Mouse (Mus musculus): ENCODE measurements around the gene Ddx39.

Gene Ddx39

DNA sequence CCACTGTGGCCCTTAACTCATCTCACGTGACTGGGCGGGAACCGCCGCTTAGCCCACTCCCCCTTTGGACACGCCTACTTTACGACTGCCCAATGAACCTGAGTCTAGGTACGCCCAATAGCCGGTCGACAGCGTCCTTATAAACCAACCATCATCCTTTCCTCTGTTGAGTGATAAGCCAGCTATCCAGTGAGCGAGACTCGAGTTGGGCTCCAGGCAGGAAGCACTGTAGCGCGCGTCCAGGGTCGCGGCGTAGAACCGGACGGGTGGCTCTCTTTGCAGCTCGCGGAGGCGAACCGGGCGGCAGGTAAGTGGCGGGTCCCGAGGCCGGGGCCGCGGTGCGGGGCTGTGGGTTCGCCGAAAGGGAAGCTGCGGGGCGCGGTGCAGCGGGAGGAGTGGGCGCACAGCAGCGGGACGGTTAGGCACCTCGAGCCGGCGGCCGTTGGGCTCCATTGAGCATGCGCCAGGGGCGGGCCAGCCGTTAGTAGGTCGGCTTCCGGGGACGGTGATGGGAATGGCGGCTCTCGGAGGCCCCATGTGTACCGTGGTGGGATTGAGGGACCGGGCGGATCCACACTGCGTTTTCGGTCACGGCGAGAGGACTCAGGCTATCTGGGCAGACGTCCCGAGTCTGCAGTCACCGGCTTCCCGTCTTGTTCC, at the start of gene Ddx39:
Ddx39 (plus strand) TSS at position 147 of the 660 bp plus-strand sequence.
- peak; percentile 99 for DNase-seq

DNA sequence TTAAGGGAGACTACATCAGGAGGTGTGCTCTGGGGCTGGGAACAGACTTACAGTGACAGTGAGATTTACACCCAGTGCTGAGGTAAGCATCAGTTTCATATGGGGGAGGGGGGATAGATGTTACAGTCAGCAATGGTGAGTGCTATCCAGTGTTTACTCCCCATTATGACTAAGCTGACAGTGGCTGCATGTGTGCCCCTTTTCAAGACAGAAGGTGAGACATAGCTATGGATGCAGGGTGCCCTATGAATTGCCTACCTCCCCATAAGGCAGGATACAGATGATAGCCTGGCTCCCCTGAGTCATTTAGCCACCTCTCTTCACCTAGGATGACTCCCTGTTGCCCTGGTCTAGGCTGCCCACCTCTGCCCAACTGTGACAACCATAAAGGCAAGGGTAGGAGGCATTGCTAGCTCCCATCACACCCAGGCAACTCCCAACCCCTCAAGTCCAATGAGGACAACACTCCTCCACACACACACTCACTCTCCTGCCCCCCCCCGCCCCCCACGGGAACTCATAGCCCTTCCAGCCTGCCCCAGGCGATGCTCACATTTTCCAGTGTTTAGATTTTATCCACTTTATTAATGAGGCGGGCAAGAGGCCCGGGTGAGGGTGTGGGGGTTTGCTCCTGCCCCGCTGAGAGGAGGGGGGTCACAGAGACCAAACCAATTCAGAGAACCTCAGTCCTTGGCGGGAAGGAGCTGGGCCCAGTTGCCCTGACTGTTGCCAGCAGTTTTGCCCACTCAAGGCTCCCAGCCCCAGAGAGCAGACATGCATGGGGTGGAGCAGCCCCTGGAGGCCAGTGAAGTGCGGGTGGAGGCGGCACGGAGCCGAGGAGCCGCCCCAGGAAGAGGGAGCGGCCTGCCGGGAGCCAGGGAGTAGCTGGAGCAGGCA, 48.8 kb upstream of the Ddx39 start, which contains the start of gene Ptger1:
Ptger1 (plus strand) TSS at position 710 of the 897 bp plus-strand sequence.
- DNase-seq: peak; percentile 72

DNA sequence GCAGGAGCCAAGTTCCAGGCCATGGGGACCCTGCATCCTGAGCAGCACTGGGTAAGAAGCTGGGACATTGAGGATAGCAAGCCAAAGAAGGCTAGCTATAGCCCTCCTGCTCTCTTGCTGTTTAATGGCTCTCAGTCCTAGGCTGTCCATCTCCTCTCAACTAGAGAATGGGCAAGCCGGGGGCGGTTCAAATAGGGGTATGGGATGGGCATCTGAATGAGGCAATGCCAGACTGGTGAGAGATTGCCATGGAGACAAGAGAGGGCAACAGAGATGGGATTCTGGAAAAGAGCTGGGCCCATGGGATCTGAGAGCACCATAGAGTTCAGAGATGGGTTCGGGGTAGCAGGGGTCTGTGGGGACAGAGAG, 48.1 kb upstream of the Ddx39 start:
- DNase-seq: no peak

DNA sequence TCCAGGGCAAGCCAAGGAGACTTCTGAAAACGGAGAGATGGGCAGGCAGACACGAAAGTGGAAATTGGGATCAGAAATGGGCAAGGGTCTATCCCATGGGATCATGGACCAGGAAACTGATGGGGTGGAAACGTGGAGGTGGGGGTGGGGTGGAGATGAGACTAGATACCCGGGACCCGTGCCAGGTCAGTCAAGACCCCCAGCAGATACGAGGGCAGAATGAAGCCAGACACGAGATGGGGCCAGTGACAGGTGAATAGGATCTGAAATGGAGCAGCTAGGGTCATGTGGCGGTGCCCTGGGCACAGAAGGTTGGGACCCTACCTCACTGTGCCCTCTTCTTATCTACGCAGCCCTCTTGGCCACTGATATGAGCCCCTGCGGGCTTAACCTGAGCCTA, 47.5 kb upstream of the Ddx39 start:
- no peak for DNase-seq

DNA sequence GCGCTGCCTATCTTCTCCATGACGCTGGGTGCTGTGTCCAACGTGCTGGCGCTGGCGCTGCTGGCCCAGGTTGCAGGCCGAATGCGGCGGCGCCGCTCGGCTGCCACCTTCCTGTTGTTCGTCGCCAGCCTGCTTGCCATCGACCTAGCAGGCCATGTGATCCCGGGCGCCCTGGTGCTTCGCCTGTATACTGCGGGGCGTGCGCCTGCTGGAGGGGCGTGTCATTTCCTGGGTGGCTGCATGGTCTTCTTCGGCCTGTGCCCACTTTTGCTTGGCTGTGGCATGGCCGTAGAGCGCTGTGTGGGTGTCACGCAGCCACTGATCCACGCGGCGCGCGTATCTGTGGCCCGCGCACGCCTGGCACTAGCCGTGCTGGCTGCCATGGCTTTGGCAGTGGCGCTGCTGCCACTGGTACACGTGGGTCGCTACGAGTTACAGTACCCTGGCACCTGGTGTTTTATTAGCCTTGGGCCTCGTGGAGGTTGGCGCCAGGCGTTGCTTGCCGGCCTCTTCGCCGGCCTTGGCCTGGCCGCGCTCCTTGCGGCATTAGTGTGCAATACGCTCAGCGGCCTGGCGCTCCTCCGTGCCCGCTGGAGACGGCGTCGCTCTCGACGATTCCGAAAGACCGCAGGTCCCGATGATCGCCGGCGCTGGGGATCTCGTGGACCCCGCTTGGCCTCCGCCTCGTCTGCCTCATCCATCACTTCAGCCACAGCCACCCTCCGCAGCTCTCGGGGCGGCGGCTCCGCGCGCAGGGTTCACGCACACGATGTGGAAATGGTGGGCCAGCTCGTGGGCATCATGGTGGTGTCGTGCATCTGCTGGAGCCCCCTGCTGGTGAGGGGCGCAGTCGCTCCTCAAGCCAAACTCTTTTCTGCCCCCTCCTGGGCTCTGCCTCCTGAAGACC, 46.7 kb upstream of the Ddx39 start:
- no peak for DNase-seq

DNA sequence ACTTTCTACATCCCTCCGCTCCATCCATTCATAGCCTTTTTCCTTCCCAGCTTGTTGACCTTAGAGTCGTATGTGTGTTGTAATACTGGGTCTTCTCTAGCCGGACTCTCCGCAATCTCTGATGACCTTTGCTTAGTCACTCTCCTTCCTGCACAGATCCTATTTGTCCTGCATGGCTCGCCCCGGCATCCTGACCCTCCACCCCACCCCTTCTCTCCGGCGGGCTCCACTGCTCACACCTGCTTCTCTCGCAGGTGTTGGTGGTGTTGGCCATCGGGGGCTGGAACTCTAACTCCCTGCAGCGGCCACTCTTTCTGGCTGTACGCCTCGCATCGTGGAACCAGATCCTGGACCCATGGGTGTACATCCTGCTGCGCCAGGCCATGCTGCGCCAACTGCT, 46.0 kb upstream of the Ddx39 start:
- no peak for DNase-seq

DNA sequence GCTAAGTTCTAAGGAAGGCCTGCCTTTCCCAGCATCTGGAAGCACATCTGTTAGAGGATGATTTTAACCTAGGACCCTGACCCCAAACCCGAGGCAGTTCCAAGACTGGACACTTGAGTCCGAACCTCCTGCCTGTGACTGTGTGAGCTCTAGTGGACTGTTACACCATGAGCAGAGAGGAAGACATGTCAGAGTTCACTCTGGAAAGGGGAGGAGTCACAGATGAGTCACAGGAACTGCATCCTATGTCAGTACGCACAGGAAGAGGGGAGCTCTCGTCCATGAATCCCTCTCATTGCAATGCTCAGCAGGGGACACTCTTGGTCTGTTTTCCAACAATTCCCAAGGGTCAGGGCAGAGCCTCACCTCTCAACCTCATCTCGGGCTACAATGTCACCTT, 42.0 kb upstream of the Ddx39 start:
- no peak for DNase-seq

DNA sequence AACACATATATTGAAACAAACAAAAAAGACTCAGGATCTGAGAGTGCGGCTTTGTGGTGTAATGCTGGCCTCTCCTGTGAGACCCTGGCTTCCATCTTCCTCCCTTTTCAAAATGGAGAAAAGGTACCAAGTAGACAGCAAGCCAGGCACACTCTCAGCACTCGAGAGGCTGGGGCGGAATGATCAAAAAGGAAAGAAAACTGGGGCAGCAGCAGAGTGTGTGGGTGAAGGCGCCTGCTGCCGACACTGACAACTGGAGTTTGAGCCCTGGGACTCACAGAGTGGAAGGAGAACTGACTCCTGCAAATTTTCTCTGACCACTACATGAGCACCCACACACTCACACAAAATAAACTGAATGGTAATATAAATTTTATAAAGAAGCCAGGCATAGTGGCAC, 40.5 kb upstream of the Ddx39 start:
- no peak for DNase-seq

DNA sequence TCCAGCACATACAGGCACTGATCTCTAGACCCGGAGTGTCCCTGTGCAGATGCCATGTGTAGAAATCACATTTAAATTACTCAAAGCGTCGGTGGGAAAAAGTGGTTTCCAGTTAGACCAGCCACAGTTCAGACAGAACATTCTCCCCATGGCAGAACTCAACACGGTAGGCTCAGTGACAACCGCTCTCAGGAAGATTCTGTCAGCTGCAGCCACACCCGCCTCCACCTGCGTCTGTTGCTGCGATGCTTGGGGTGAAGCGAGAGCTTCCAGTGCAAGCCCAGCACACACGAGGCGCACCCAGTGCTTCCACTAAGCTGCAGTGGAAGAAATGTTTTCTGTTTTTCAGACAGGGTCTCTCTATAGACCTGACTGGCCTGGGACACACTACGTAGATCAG, 35.1 kb upstream of the Ddx39 start:
- DNase-seq: no peak

DNA sequence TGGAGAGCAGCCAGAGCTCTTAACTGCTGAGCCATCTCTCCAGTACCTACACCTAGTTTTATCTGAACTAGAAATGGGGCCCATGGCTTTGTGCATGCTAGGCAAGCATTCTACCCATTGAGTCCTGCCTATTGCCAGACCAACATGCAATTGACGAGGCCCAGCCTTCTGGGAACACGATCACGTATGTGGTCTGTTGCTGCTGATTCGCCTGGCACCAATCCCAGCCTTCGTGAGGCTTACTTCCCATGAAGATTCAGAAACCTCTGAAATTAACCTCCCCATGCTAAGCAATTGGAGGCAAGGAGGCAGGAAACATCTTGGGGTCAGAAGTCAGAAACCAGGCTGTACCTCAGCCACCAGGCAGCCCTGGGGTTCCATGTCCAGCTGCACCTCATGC, 34.4 kb upstream of the Ddx39 start:
- no peak for DNase-seq

DNA sequence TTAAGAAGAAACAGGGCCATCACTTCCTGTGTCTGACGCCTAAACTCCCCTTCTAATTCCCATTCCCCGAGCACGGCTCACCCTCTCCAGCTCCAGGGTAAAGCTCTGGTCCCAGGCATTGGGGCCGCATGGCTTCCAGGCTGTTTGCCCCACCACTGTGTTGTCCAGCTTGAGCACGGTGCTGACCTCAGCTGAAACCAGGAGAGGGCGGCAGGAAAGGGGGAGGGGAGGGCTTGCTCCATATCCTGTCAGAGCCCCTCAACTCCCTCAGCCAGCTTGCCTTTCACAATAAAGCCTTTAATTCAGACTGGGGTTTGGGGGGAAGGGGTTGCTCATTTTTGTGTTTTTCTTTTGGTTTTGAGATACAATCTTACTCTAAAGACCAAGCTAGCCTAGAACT, 33.9 kb upstream of the Ddx39 start:
- no peak for DNase-seq

DNA sequence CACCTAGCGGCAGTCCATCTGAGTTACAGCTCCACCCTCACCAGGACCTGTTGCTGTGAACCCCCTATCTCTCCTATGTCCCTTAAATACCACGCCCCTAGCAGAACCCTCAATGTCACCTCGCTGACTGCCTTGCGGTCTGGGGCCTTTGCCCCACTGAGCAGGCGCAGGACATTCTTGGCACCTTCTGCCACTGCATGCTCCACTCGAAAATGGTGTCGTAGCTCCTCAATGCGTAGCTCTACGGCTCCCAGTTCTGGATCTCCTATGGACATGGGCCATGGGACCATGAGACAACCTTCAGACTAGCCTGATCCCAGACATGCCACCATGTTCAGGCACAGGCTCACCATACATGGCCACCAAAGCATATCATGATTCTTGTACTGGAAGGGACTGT, 30.5 kb upstream of the Ddx39 start:
- no peak for DNase-seq

DNA sequence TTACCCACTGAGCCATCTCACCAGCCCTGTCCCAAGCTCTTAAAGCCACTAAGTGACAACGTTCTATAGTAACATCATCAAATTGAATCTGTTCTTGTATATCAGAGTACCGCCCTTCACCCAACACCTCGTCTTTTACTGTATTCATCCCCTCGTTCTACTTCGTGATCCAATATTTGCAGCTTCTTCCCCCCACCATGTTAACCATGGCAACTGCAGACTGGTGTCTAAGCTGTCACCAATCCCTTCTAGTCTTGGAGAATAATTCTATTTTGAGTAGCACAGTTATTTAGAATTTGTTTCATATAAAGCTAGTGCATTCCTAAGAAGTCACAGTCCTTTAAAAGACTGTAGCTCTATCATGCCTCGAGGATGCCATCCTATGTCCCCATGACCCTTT, 25.7 kb upstream of the Ddx39 start:
- no peak for DNase-seq

DNA sequence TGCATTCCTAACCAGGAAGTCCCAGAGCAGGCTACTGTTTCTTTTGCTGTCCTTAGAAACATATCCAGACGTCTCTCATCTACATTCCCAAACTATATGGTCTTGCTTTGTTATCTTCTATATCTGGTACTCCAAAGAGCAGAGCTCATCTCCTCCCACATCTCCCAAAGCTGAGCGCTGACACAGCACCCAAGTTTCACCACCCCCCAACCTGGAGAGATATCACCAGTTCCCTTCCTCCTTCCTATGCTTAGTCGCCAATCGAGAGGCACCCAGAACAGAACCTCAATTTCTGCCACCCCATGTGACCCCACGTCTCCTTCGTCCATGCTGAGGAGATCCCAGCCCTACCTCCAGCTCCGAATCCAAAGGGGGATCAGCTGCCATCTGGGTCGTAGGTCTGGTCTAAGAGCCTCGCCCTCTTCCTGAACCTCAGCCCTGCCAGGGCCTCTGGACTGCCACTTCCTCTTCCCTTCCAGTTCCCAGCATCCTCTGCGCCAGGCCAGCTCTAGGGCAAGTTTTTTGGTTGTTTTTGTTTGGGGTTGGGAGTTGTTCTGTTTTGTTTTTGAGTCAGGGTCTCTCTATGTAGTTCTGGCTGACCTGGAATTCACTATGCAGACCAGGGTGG, 21.3 kb upstream of the Ddx39 start:
- no peak for DNase-seq

DNA sequence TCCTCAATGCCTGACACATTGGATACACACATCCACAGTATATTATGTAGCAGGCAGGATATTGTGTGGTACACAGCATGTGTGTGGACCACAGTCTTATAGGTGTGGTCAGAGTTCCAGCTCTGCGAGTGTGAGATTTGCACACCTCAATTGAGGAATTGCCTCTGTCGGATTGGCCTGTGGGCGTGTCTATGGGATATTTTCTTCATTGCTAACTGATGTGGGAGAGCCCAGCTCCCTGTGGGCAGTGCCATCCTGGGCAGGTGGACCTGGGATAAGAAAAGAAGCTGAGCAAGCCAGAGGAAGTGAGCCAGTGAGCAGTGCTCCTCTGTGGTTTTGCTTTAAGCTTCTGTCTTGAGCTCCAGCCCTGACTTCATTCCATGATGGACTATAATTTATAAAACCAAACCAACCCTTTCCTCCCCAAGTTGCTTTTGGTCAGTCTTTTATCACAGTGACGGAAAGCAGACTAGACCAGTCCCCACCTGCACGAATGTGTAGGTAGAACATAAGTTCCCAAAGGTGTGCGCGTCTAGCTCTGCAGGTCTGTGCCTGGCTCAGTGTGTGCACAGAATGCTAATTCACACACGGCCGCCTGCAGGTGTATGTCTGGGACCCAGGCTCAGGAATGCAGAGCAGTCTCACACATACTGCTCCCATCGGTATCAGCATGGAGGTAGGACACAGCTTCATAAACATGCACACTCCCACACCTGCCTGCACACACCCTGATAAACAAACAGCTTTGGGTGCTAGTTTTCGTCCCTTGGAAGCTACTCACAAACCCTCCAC, 20.4 kb upstream of the Ddx39 start:
- DNase-seq: peak; percentile 53

DNA sequence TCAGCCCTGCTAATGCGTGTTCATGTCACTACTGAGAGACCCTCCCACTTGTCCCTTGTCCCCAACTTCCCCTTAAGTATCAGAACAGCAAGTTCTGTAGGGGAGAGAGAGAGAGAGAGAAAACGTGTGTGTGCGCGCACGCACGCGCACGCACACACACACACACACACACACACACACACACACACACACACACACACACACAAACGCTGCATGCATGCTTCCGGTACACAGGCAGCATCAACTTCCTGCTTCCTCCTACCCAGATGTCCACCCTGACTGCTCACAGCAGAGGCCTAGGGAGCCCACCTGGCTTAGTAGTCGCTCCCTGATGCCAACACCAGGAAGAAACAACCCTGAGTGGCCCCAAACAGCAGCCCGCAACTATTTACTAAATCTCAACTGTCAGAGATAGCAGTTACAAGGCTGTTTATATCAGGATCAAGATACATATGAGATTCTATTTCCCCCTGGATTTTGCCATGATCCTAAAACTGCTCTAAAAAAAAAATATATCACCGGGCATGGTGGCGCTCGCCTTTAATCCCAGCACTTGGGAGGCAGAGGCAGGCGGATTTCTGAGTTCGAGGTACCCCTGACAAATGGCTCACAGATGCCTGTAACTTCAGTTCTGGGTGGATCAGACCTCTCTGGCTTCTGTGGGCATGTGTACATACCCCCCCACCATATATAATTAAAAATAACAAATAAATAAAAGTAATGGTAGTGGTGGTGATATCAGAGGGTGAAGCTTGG, 19.4 kb upstream of the Ddx39 start:
- DNase-seq: no peak

DNA sequence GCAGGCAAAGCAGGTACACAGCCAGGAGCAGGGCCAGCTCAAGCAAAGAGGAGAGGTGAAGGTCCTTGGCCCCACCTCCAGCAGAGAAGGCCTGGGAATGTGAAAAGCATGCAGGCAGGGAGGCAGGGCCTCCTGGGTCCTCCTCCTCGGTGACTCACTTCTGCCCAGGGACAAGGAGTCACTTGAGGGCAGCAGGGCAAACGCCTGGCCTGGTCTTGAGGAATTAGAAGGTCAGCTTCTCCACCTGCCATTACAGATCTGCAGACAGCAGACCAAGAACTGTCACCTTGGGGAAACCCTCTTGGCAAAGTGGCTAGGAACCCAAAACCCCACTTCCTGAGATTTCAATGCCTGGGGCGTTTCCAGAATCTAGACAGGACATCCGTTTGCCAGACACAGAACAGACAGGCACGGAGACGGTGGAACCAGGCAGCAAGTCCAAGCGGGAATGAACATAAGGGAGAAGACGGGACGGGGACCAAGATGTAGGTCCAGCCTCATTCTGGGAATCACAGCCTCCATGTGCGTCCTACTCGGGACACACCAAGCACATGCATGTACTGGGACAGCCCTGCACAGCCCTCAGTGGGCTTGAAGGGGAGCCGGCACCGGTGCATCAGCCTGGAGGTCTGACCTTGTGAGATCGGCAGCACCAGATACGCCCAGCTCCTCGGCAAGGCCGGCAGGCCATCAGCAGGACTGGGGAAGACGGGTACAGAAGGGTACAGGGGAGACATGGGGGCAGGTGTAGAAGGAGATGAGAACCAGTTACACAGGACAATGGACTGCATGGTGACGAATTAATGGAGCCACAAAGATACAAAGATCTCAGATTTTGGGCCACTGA, 17.4 kb upstream of the Ddx39 start:
- peak; percentile 84 for DNase-seq

DNA sequence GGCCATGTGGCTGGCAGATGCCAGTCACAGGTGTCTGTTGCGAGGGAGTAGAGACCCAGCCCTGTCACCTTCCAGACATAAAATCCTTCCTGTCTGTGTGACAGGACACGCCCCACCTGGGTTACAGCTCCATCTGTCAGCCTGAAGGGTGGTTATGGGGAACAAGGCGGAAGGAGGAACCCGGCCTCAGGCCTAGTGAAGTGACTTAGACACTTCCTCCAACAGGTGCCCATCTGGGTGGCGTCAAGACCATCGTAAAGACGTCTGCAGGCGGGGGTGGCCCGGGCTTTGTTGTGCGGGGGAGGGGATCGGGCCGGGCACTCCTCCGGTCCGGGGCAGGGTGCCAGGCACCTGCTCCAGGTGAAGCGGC, 16.7 kb upstream of the Ddx39 start:
- DNase-seq: peak; percentile 60

DNA sequence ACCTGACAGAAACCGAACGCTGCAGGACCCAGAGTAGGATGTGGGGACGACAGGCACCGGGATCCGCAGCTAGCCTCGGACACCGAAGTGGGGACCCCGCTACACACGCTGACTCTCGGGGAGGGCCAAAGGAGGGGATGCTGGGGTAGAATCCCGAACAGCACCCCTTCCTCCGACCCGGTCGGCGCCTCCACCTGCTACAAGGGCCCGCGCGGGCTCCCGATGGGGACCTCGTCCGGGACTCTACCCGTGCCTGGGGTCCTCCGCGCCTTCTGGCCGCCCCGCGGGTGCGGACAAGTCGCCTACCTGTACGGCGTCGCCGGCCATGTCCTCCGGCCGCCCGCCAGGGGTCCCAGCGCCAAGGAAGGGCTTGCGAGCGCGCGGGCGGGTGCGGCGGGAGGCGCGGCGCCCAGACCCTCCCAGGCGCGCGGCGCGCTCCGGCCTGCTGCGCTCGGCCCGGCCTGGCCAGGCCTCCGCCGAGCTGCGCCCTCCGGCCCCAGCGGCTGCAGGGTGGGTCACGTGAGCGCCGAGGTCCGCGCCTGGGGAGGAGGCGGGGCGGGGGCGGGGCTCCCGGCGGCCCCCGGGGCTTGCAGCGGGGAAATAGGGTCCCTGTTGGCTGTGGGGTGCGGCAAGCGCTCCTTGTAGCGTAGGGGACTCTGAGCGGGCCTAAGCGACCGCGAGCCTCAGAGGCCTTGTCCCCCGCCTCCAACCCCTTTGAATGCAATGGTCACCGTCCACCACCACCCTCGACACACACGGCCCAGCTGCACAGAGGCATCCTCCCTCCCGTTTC, 16.1 kb upstream of the Ddx39 start, which contains the start of gene Pkn1:
Pkn1 (minus strand) TSS at position 519 of the 793 bp plus-strand sequence.
- DNase-seq: peak; percentile 77
